Mouse (Mus musculus) spleen, postnatal 36 days (tissue): Measurements from ENCODE around the gene Gcn1l1.
"Not testable (repeated sequence)": the region's sequence is repeated elsewhere in the genome, so short reads cannot be mapped to it uniquely, and the experiment has no call there.

ENCODE experiments used
- DNase-seq, 2 experiments: peaks; one replicate each; pipeline ENCODE4 v3.0.0; 2022; ENCODE audit warnings: low spot score in 2 of 2, mixed read lengths in 1 of 2

Gene Gcn1l1

GRCm38 (mm10) chr5:115559237-115560101, 5.6 kb upstream of the Gcn1l1 start, which contains the start of gene Rplp0:
Rplp0 (plus strand) TSS chr5:115559467.
- peak; percentile 99 for DNase-seq

DNA sequence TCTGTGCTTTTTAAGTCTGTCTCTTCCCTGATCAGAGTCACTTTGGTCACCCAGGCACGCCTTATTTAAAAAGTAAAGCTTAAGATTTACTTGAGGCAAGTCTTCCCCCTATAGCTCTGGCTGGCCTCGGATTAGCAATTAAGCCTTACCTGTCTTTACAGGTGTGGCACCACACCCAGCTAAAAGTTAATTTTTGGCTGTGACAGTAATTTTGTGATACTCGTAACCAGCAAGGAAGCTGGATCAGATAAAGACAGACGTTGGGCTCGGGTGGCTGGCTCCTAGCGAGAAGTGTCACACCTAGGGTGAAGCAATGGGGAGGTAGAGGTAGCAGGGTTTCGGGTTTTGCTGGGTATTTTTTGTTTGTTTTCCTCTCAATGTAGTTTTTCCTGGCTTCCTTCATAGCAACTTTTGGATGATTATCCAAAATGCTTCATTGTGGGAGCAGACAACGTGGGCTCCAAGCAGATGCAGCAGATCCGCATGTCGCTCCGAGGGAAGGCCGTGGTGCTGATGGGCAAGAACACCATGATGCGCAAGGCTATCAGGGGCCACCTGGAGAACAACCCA, 4.6 kb upstream of the Gcn1l1 start:
- no peak for DNase-seq

DNA sequence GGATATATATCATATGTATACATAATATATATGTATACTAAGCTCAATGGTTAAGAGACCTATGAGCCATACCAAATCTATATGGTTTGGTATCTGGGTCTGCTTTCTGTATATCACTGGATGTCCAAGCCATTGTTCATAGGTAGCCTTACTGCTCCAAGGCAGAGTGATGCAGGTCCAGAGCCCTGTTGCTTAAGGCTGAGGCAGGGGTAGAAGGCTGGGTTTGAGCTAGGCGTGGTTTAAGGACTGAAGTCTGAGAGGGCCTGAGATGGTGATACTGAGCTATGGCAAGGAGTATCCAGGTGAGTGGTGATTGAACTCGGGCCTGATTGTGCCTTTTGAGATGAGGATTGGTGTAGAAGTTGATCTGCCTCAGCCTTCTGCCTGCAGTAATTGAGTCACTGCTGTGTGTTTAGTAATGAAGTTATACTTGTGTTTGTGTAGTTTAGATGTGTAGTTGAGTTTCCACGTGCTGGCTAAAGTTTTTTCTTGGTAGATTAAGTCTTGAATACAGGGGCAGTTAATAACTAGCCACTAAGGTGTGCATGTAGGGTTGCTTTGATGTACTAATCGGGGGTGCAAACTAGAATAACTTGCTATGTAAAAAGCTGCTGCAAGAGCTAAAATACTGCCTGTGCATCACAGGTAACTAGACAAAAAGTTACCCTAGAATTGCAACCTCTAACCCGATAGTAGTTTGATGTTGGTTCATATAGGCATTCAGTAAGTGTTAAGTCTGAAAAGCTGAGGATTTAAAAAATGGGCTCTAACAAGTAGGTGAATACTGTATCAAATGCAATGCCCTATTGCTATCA, 1.1 kb upstream of the Gcn1l1 start:
- no peak for DNase-seq

DNA sequence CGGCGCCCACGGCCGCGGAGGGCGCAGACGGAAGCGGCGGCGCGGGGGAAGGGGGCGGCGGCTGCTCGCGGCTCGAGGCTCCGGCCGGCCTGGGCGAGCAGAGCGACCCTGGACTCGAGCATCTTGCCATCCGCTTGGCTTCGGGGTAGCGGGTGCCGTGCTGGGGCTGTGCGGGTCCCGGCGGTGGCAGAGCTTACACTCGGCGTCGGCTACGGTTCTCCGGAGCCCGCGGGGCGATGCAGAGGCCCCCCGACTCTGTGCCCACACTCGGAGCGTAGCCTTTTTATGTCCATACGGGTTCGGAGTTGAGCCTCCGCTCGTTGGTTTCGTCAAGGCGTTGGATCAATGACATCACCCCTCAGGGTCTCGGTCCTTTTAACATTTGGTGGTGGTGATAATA, 349 bp downstream of the Gcn1l1 start:
- no peak for DNase-seq

DNA sequence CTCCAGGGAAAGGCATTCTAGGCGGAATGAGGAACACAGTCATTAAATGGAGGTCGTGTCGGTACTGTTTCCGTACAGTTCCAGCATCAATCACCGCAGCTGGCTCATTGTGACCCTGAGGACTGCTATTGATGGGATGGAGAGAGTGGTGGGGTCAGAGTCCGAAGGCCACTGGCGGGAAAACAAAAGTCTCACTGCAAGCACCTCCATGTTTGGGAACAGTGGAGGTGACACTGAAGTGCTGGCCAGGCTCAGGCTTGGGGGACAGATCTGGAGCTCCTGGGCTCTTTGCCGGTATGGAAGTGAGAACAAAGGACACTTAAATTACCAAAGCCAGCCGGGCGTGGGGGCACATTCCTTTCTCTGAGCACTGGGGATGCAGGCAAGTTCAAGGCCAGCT, 3.6 kb downstream of the Gcn1l1 start:
- DNase-seq, result no peak

GRCm38 (mm10) chr5:115569308-115569707, 4.3 kb downstream of the Gcn1l1 start:
- no peak for DNase-seq

GRCm38 (mm10) chr5:115569721-115570120, 4.7 kb downstream of the Gcn1l1 start:
- DNase-seq, result no peak

GRCm38 (mm10) chr5:115571086-115571485, 6.0 kb downstream of the Gcn1l1 start:
- no peak for DNase-seq

GRCm38 (mm10) chr5:115572679-115573535, 7.9 kb downstream of the Gcn1l1 start:
- DNase-seq, result no peak

DNA sequence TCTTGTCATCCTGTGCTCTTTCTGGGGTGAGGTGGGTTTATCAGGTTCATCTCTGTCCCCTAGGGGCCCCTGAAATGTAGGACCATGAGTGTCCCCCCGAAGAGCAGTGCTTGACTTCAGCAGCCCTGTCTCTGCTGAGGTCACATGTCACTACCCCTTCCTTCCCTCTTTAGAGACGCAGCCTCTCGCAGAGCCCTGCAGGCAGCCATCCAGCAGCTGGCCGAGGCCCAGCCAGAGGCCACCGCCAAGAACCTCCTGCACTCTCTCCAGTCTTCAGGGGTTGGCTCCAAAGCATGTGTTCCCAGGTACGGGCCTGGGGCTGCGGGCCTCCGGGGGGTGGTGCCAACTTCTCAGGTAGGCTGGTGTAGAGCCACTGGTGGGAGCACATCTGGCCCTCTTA, 9.9 kb downstream of the Gcn1l1 start:
- DNase-seq, result no peak

GRCm38 (mm10) chr5:115577686-115578085, 12.6 kb downstream of the Gcn1l1 start:
- DNase-seq, result not testable (repeated sequence)

- DNase-seq, result no peak
These were observed 13.9 kb downstream of the Gcn1l1 start for GRCm38 (mm10) chr5:115578922-115579321.

- no peak for DNase-seq
These were observed 14.3 kb downstream of the Gcn1l1 start for GRCm38 (mm10) chr5:115579363-115579762.

GRCm38 (mm10) chr5:115580229-115581001, 15.4 kb downstream of the Gcn1l1 start:
- DNase-seq, result no peak

- no peak for DNase-seq
These were observed 16.6 kb downstream of the Gcn1l1 start for GRCm38 (mm10) chr5:115581662-115582061.

DNA sequence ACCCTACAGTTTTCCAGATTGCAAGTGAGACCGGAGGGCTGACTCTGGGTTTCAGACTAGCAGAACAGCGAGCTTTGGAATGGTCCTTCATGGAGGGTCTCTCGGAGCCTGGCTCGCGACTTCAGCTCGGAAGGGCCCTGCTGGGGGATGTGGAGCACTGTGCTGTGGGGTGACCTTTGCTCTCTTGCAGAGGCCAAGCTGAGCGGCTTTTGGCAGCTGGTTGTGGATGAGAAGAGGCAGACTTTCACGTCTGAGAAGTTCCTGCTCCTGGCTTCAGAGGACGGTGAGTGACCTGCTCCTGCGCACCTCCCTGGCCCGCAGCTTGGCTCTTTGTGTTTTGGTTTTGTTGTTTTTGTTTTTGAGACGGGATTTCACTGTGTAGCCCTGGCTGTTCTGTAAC, 20.6 kb downstream of the Gcn1l1 start:
- DNase-seq, result no peak

DNA sequence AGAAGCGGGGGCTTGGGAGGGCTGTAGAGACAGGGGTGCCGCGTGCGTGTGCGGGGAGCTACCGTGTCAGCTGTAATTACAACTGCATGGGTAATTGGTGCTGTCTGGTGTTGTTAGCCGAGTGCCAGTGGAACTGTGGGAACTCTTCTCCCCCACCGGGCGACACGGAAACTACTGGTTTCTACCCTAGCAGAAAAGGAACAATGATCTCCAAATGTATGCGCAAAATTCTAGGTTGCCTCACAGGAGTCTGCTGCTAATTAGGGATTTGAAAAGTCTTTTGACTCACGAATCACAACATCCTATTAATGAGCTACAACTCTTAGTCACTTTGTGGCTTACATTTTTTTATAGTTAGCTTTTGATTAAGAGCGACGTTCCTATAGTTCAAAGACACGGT, 21.1 kb downstream of the Gcn1l1 start:
- no peak for DNase-seq

- no peak for DNase-seq
These were observed 21.7 kb downstream of the Gcn1l1 start for GRCm38 (mm10) chr5:115586780-115587179.

DNA sequence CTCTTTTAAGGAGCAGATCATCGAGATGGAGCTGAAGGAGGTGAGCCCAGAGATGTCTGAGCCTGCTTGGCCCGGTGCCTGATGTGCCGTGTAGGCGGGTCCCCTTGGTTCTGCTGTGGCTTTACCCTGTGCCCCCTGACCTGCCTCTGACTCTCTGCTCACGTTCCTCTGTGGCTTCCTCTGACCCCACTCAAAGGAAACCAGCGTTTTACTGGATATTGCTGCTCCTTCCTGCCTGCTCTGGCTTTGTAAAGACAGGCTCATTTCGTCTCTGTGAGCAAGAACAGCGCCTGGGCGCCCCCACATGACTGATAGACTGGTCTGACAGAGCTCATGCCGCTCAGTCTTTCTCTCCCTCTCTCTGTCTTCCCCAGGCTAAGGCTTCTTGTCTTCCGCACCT, 26.0 kb downstream of the Gcn1l1 start:
- DNase-seq, result no peak

DNA sequence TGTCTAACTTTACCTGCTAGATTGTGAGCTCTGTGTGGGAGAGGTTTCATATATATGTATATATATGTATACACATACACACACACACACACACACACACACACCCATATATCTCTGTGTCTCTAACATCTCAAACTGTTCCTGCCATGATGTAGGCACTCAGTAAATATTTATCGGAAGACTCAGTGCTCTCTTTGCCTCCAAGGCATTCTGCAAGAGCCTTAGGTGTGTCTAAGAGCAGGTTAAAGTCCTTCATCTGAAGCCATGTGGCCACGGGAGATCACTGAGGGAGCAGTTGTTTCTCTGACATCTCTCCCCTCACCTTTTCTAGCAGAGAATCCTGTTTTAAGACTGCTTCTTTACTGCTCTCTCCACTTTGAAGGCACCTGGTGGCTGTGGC, 26.5 kb downstream of the Gcn1l1 start:
- DNase-seq, result no peak

- DNase-seq, result no peak
These were observed 38.5 kb downstream of the Gcn1l1 start for GRCm38 (mm10) chr5:115603561-115603960.
